Mouse (Mus musculus): ENCODE measurements at regions not wholly inside any gene's neighbourhood (a gene's known extent, or its start where the extent isn't known, plus 50 kb on each side); places are given as distances from the start of the nearest gene placed in this dataset.

GRCm38 (mm10) chr13:97633551-97633950 is 126.9 kb downstream of the Gm10260 start:
- Histone ChIP-seq H3K36me3 (ENCODE audit: control insufficient read depth, insufficient read depth, low read length) (no peaks in the 10 kb centered on the region), H3K9me3 (ENCODE audit: control insufficient read depth, low read length) (no peaks in the 10 kb centered on the region), H3K9ac (ENCODE audit: low read depth, low read length) (no peak overlapping the region), H3K27ac (replicated peaks; ENCODE audit: low read depth, low read length) (no peak overlapping the region), H3K4me2 (ENCODE audit: low read depth, low read length) (no peak overlapping the region), H3K4me3 (ENCODE audit: low read depth, low read length) (no peak overlapping the region), H3K27me3 (replicated peaks; ENCODE audit: control insufficient read depth, insufficient read depth, low read length) (no peaks in the 10 kb centered on the region), H3K4me1 (ENCODE audit: control insufficient read depth, insufficient read depth, low read length) (peaks cover 22% of the 10 kb centered on the region; the same call in 1 of the 2 replicates)
- WGBS = 70% methylated on average over 4 of the region's 4 CpGs
- ATAC-seq (ENCODE audit: low read depth) (no peak), DNase-seq (ENCODE audit: low spot score) (no peak)

- Histone ChIP-seq H3K27me3 (replicated peaks; ENCODE audit: control insufficient read depth, insufficient read depth, low read length) (no peaks in the 10 kb centered on the region), H3K27ac (replicated peaks; ENCODE audit: low read depth, low read length) (no peak overlapping the region; the same call in 1 of the 2 replicates), H3K4me2 (ENCODE audit: low read depth, low read length) (0 out of 2 replicates have a peak overlapping the region, but pooled peaks have one; percentile 24), H3K4me1 (ENCODE audit: control insufficient read depth, insufficient read depth, low read length) (peaks cover 28% of the 10 kb centered on the region; the same call in 1 of the 2 replicates), H3K9ac (ENCODE audit: low read depth, low read length) (no peak overlapping the region), H3K4me3 (ENCODE audit: low read depth, low read length) (no peak overlapping the region), H3K9me3 (ENCODE audit: control insufficient read depth, low read length) (no peaks in the 10 kb centered on the region), H3K36me3 (ENCODE audit: control insufficient read depth, insufficient read depth, low read length) (no peaks in the 10 kb centered on the region)
- 64% methylated on average over 13 of the region's 13 CpGs for WGBS
- no peak for ATAC-seq (ENCODE audit: low read depth)
- DNase-seq (ENCODE audit: low spot score) = peak; percentile 53
Measured at GRCm38 (mm10) chr13:97631872-97632402, 128.5 kb downstream of the Gm10260 start.

GRCm38 (mm10) chr13:97630921-97631320 is 129.5 kb downstream of the Gm10260 start:
- 90% methylated on average over 5 of the region's 5 CpGs for WGBS
- H3K36me3 ChIP-seq (ENCODE audit: control insufficient read depth, insufficient read depth, low read length) = no peaks in the 10 kb centered on the region
- ATAC-seq (ENCODE audit: low read depth) (no peak), DNase-seq (ENCODE audit: low spot score) (no peak)
- no peak overlapping the region for H3K4me3 ChIP-seq (ENCODE audit: low read depth, low read length)
- H3K9ac ChIP-seq (ENCODE audit: low read depth, low read length) = no peak overlapping the region
- no peak overlapping the region for H3K27ac ChIP-seq (replicated peaks; ENCODE audit: low read depth, low read length)
- H3K4me1 ChIP-seq (ENCODE audit: control insufficient read depth, insufficient read depth, low read length) = peaks cover 34% of the 10 kb centered on the region; the same call in 1 of the 2 replicates
- H3K9me3 ChIP-seq (ENCODE audit: control insufficient read depth, low read length) = no peaks in the 10 kb centered on the region
- no peak overlapping the region for H3K4me2 ChIP-seq (ENCODE audit: low read depth, low read length)
- H3K27me3 ChIP-seq (replicated peaks; ENCODE audit: control insufficient read depth, insufficient read depth, low read length) = no peaks in the 10 kb centered on the region

GRCm38 (mm10) chr13:97628608-97629007 is 131.8 kb downstream of the Gm10260 start:
- H3K36me3 ChIP-seq (ENCODE audit: control insufficient read depth, insufficient read depth, low read length) = no peaks in the 10 kb centered on the region
- WGBS = 88% methylated on average over 7 of the region's 7 CpGs
- no peaks in the 10 kb centered on the region for H3K9me3 ChIP-seq (ENCODE audit: control insufficient read depth, low read length)
- DNase-seq (ENCODE audit: low spot score) (no peak), ATAC-seq (ENCODE audit: low read depth) (no peak)
- H3K4me3 ChIP-seq (ENCODE audit: low read depth, low read length) = no peak overlapping the region
- no peak overlapping the region for H3K9ac ChIP-seq (ENCODE audit: low read depth, low read length)
- no peaks in the 10 kb centered on the region for H3K27me3 ChIP-seq (replicated peaks; ENCODE audit: control insufficient read depth, insufficient read depth, low read length)
- no peak overlapping the region for H3K4me2 ChIP-seq (ENCODE audit: low read depth, low read length)
- peaks cover 29% of the 10 kb centered on the region; the same call in 1 of the 2 replicates for H3K4me1 ChIP-seq (ENCODE audit: control insufficient read depth, insufficient read depth, low read length)
- H3K27ac ChIP-seq (replicated peaks; ENCODE audit: low read depth, low read length) = no peak overlapping the region

GRCm38 (mm10) chr13:97627247-97627646 is 133.2 kb downstream of the Gm10260 start:
- no peaks in the 10 kb centered on the region for H3K27me3 ChIP-seq (replicated peaks; ENCODE audit: control insufficient read depth, insufficient read depth, low read length)
- 80% methylated on average over 10 of the region's 10 CpGs for WGBS
- no peak overlapping the region for H3K4me3 ChIP-seq (ENCODE audit: low read depth, low read length)
- H3K4me1 ChIP-seq (ENCODE audit: control insufficient read depth, insufficient read depth, low read length) = peaks cover 24% of the 10 kb centered on the region; the same call in 1 of the 2 replicates
- H3K36me3 ChIP-seq (ENCODE audit: control insufficient read depth, insufficient read depth, low read length) = no peaks in the 10 kb centered on the region
- DNase-seq (ENCODE audit: low spot score) (no peak), ATAC-seq (ENCODE audit: low read depth) (no peak)
- no peaks in the 10 kb centered on the region for H3K9me3 ChIP-seq (ENCODE audit: control insufficient read depth, low read length)
- no peak overlapping the region for H3K9ac ChIP-seq (ENCODE audit: low read depth, low read length)
- no peak overlapping the region for H3K27ac ChIP-seq (replicated peaks; ENCODE audit: low read depth, low read length)
- H3K4me2 ChIP-seq (ENCODE audit: low read depth, low read length) = no peak overlapping the region

GRCm38 (mm10) chr13:97626786-97627185 is 133.6 kb downstream of the Gm10260 start:
- WGBS = 64% methylated on average over 5 of the region's 5 CpGs
- DNase-seq (ENCODE audit: low spot score) = peak; percentile 76

GRCm38 (mm10) chr13:97626116-97626515 is 134.3 kb downstream of the Gm10260 start:
- no peaks in the 10 kb centered on the region for H3K27me3 ChIP-seq (replicated peaks; ENCODE audit: control insufficient read depth, insufficient read depth, low read length)
- no peak overlapping the region for H3K9ac ChIP-seq (ENCODE audit: low read depth, low read length)
- H3K36me3 ChIP-seq (ENCODE audit: control insufficient read depth, insufficient read depth, low read length) = no peaks in the 10 kb centered on the region
- no peak for DNase-seq (ENCODE audit: low spot score)
- no peak overlapping the region for H3K27ac ChIP-seq (replicated peaks; ENCODE audit: low read depth, low read length)
- no peak overlapping the region for H3K4me2 ChIP-seq (ENCODE audit: low read depth, low read length)
- WGBS = 80% methylated on average over 5 of the region's 5 CpGs
- ATAC-seq (ENCODE audit: low read depth) = no peak
- H3K4me1 ChIP-seq (ENCODE audit: control insufficient read depth, insufficient read depth, low read length) = peaks cover 13% of the 10 kb centered on the region; the same call in 1 of the 2 replicates
- no peaks in the 10 kb centered on the region for H3K9me3 ChIP-seq (ENCODE audit: control insufficient read depth, low read length)
- H3K4me3 ChIP-seq (ENCODE audit: low read depth, low read length) = no peak overlapping the region

More at GRCm38 (mm10) chr13:97626786-97627185, 133.6 kb downstream of the Gm10260 start:
- no peaks in the 10 kb centered on the region for H3K36me3 ChIP-seq (ENCODE audit: control insufficient read depth, insufficient read depth, low read length)
- ATAC-seq (ENCODE audit: low read depth) = peak; percentile 57; the same call in 1 of the 2 replicates
- H3K9ac ChIP-seq (ENCODE audit: low read depth, low read length) = no peak overlapping the region
- peaks cover 19% of the 10 kb centered on the region; the same call in 1 of the 2 replicates for H3K4me1 ChIP-seq (ENCODE audit: control insufficient read depth, insufficient read depth, low read length)
- H3K27me3 ChIP-seq (replicated peaks; ENCODE audit: control insufficient read depth, insufficient read depth, low read length) = no peaks in the 10 kb centered on the region
- no peaks in the 10 kb centered on the region for H3K9me3 ChIP-seq (ENCODE audit: control insufficient read depth, low read length)
- H3K4me3 ChIP-seq (ENCODE audit: low read depth, low read length) = no peak overlapping the region
- H3K4me2 ChIP-seq (ENCODE audit: low read depth, low read length) = no peak overlapping the region
- no peak overlapping the region for H3K27ac ChIP-seq (replicated peaks; ENCODE audit: low read depth, low read length)

- H3K4me3 ChIP-seq (ENCODE audit: low read depth, low read length) = no peak overlapping the region
- WGBS = 65% methylated on average over 4 of the region's 4 CpGs
- H3K4me2 ChIP-seq (ENCODE audit: low read depth, low read length) = no peak overlapping the region
- H3K4me1 ChIP-seq (ENCODE audit: control insufficient read depth, insufficient read depth, low read length) = peaks cover 13% of the 10 kb centered on the region; the same call in 1 of the 2 replicates
- H3K27ac ChIP-seq (replicated peaks; ENCODE audit: low read depth, low read length) = no peak overlapping the region
- no peak for ATAC-seq (ENCODE audit: low read depth)
- H3K36me3 ChIP-seq (ENCODE audit: control insufficient read depth, insufficient read depth, low read length) = no peaks in the 10 kb centered on the region
- no peaks in the 10 kb centered on the region for H3K9me3 ChIP-seq (ENCODE audit: control insufficient read depth, low read length)
- no peak for DNase-seq (ENCODE audit: low spot score)
- H3K27me3 ChIP-seq (replicated peaks; ENCODE audit: control insufficient read depth, insufficient read depth, low read length) = no peaks in the 10 kb centered on the region
- H3K9ac ChIP-seq (ENCODE audit: low read depth, low read length) = no peak overlapping the region
Measured at GRCm38 (mm10) chr13:97625391-97625790, 135.0 kb downstream of the Gm10260 start.

- Histone ChIP-seq H3K9ac (ENCODE audit: low read depth, low read length) (no peak overlapping the region), H3K9me3 (ENCODE audit: control insufficient read depth, low read length) (no peaks in the 10 kb centered on the region), H3K36me3 (ENCODE audit: control insufficient read depth, insufficient read depth, low read length) (no peaks in the 10 kb centered on the region), H3K4me1 (ENCODE audit: control insufficient read depth, insufficient read depth, low read length) (peaks cover 9% of the 10 kb centered on the region), H3K27ac (replicated peaks; ENCODE audit: low read depth, low read length) (no peak overlapping the region), H3K27me3 (replicated peaks; ENCODE audit: control insufficient read depth, insufficient read depth, low read length) (no peaks in the 10 kb centered on the region), H3K4me2 (ENCODE audit: low read depth, low read length) (no peak overlapping the region), H3K4me3 (ENCODE audit: low read depth, low read length) (no peak overlapping the region)
- DNase-seq (ENCODE audit: low spot score) (no peak), ATAC-seq (ENCODE audit: low read depth) (no peak)
- 79% methylated on average over 6 of the region's 6 CpGs for WGBS
Measured at GRCm38 (mm10) chr13:97618190-97618586, 142.2 kb downstream of the Gm10260 start.

Data from embryonic facial prominence, embryonic 14.5 days (tissue).